Mouse (Mus musculus): ENCODE results near the gene Ppil4. TPM values are rescaled to one million over a fixed set of nuclear protein-coding genes. Genes with fewer than 3 reads are reported as not detected.

Ppil4 gene
- polyA plus RNA-seq, 1 experiment from 2014 or later: 42.5 TPM

DNA sequence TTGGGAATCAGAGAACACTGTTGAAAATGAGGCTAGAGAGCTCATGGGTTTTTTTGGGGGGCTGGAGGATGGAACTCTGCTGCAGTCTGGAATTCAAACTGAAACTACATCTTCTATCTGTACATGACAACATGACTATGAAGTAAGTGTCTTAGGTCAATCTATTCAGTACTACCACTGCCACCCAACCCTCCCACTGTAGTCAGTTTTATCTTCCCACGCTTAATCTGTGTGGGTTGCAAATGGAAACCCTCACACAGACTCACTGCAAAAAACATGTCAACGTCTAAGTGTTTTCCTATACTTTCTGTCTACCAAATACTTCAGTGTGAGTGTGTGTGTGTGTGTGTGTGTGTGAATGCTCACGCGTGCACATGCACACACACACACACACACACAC lies 50.5 kb downstream of the Ppil4 start:
- Histone ChIP-seq H3K27ac (replicated peaks) (no peak overlapping the region), H3K4me2 (no peak overlapping the region), H3K27me3 (no peaks in the 10 kb centered on the region), H3K36me3 (no peaks in the 10 kb centered on the region), H3K9me3 (no peaks in the 10 kb centered on the region), H3K9ac (no peak overlapping the region), H3K4me3 (no peak overlapping the region), H3K4me1 (replicated peaks) (no peaks in the 10 kb centered on the region)
- no peak for ATAC-seq (ENCODE audit: low read depth)
- 96% methylated on average over 4 of the region's 4 CpGs for WGBS

GRCm38 (mm10) chr10:7844161-7844560 lies 51.5 kb downstream of the Ppil4 start:
- Histone ChIP-seq H3K9ac (no peak overlapping the region), H3K4me3 (no peak overlapping the region), H3K27me3 (no peaks in the 10 kb centered on the region), H3K9me3 (no peaks in the 10 kb centered on the region), H3K36me3 (no peaks in the 10 kb centered on the region), H3K27ac (replicated peaks) (no peak overlapping the region), H3K4me1 (replicated peaks) (no peaks in the 10 kb centered on the region), H3K4me2 (no peak overlapping the region)
- 79% methylated on average over 4 of the region's 4 CpGs for WGBS
- no peak for ATAC-seq (ENCODE audit: low read depth)

- no peaks in the 10 kb centered on the region for H3K36me3 ChIP-seq
- no peak overlapping the region for H3K4me2 ChIP-seq
- ATAC-seq (ENCODE audit: low read depth): no peak
- no peak overlapping the region for H3K27ac ChIP-seq (replicated peaks)
- 81% methylated on average over 8 of the region's 8 CpGs for WGBS
- no peak overlapping the region for H3K4me3 ChIP-seq
- H3K9ac ChIP-seq: no peak overlapping the region
- H3K4me1 ChIP-seq (replicated peaks): no peaks in the 10 kb centered on the region
- H3K27me3 ChIP-seq: no peaks in the 10 kb centered on the region
- H3K9me3 ChIP-seq: no peaks in the 10 kb centered on the region
These were observed 52.4 kb downstream of the Ppil4 start for GRCm38 (mm10) chr10:7845136-7845535.

DNA sequence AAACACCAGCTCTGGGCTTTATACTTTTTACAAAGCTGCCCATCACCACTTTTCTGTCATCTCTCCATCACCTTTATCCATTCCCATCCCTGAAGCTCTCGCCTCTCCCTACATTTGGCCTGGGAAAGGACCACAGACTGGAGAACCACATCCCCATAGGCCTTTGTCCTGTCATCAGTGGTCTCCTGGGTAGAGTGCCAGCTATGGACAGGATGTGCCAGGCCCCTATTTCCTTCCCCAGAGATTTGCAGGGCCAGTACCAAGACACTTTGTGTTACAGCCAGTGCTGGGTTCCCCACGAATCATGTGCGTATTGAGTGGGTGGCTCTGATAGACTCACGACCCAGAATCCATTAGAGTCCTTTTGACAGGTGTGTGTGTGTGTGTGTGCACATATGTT lies 53.3 kb downstream of the Ppil4 start:
- no peaks in the 10 kb centered on the region for H3K4me1 ChIP-seq (replicated peaks)
- H3K36me3 ChIP-seq: no peaks in the 10 kb centered on the region
- no peak overlapping the region for H3K4me2 ChIP-seq
- ATAC-seq (ENCODE audit: low read depth): no peak
- WGBS: 85% methylated on average over 4 of the region's 4 CpGs
- no peak overlapping the region for H3K27ac ChIP-seq (replicated peaks)
- H3K9ac ChIP-seq: no peak overlapping the region
- no peaks in the 10 kb centered on the region for H3K27me3 ChIP-seq
- no peaks in the 10 kb centered on the region for H3K9me3 ChIP-seq
- no peak overlapping the region for H3K4me3 ChIP-seq

- no peak overlapping the region for H3K9ac ChIP-seq
- no peak for ATAC-seq (ENCODE audit: low read depth)
- H3K27me3 ChIP-seq: no peaks in the 10 kb centered on the region
- no peaks in the 10 kb centered on the region for H3K4me1 ChIP-seq (replicated peaks)
- H3K4me3 ChIP-seq: no peak overlapping the region
- 81% methylated on average over 2 of the region's 2 CpGs for WGBS
- no peak overlapping the region for H3K27ac ChIP-seq (replicated peaks)
- no peaks in the 10 kb centered on the region for H3K36me3 ChIP-seq
- no peak overlapping the region for H3K4me2 ChIP-seq
- H3K9me3 ChIP-seq: no peaks in the 10 kb centered on the region
These were observed 54.5 kb downstream of the Ppil4 start for GRCm38 (mm10) chr10:7847166-7847605.

GRCm38 (mm10) chr10:7851891-7852290 lies 59.2 kb downstream of the Ppil4 start:
- WGBS: 72% methylated on average over 3 of the region's 3 CpGs
- no peak overlapping the region for H3K4me2 ChIP-seq
- no peaks in the 10 kb centered on the region for H3K27me3 ChIP-seq
- no peaks in the 10 kb centered on the region for H3K4me1 ChIP-seq (replicated peaks)
- H3K36me3 ChIP-seq: no peaks in the 10 kb centered on the region
- no peak for ATAC-seq (ENCODE audit: low read depth)
- no peak overlapping the region for H3K4me3 ChIP-seq
- H3K9ac ChIP-seq: no peak overlapping the region
- H3K9me3 ChIP-seq: no peaks in the 10 kb centered on the region
- no peak overlapping the region for H3K27ac ChIP-seq (replicated peaks)

DNA sequence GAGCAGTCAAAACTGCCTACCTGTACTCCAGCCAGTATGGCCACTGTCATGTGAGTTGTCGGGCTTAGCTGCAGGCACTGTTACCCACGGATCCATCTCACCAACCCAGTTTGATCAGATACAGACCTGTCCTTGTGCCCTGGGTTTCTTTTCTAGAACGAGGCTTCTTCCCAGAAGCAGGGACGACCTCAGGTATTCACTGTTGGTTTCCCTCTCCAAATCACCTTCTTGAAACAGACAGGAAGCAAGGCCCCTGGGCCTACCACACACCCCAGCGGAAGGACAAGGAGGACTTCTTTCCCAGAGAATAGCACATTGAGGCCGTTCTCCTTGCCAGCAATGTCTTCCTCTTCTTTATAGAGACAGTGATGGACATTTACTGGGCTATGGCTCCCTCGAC lies 67.8 kb downstream of the Ppil4 start:
- Histone ChIP-seq H3K4me1 (replicated peaks) (no peaks in the 10 kb centered on the region), H3K27me3 (no peaks in the 10 kb centered on the region), H3K27ac (replicated peaks) (no peak overlapping the region), H3K4me3 (no peak overlapping the region), H3K4me2 (no peak overlapping the region), H3K9ac (no peak overlapping the region), H3K9me3 (no peaks in the 10 kb centered on the region), H3K36me3 (no peaks in the 10 kb centered on the region)
- 87% methylated on average over 7 of the region's 7 CpGs for WGBS
- ATAC-seq (ENCODE audit: low read depth): no peak

DNA sequence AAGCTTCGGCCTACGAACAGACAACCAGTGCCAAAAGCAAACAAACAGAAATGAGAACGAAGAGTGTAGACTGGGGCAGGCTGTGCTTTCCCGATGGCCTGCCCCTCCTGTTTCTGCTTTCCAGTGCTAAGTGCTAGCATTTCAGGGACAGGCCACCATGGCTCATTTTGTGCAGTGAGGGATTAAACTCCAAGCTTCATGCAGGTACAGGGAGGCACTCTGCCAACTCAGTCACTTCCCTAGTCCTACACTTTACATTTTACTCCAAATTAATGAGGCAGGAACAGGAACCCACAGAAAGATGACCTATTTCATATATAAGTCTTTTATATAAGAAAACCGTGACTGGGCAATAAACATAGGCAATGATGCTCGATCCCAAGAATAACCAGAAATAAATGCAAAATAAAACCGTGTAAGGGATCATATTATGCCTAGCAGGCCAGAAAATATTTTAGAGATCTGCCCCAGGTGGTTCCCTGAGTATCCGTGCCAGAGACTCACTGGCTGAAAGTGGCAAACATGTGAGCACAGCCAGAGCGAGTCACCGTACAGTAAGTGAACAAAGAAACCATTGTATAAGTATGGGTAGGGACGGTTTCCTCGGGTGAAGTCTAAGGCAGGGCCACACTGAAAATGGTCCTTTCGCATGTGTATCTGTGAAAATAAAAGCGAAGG lies 68.7 kb downstream of the Ppil4 start:
- ATAC-seq (ENCODE audit: low read depth): no peak
- 81% methylated on average over 14 of the region's 14 CpGs for WGBS
- Histone ChIP-seq H3K9ac (no peak overlapping the region), H3K36me3 (no peaks in the 10 kb centered on the region), H3K9me3 (no peaks in the 10 kb centered on the region), H3K4me2 (no peak overlapping the region), H3K27ac (replicated peaks) (no peak overlapping the region), H3K27me3 (peaks cover under 1% of the 10 kb centered on the region; the same call in 1 of the 2 replicates), H3K4me1 (replicated peaks) (no peaks in the 10 kb centered on the region), H3K4me3 (no peak overlapping the region)

- Histone ChIP-seq H3K27ac (replicated peaks) (no peak overlapping the region), H3K4me3 (no peak overlapping the region), H3K27me3 (peaks cover 7% of the 10 kb centered on the region), H3K9me3 (no peaks in the 10 kb centered on the region), H3K9ac (no peak overlapping the region), H3K36me3 (no peaks in the 10 kb centered on the region), H3K4me2 (no peak overlapping the region), H3K4me1 (replicated peaks) (peaks cover 2% of the 10 kb centered on the region)
- no peak for ATAC-seq (ENCODE audit: low read depth)
- WGBS: 91% methylated on average over 25 of the region's 25 CpGs
These were observed 69.4 kb downstream of the Ppil4 start for GRCm38 (mm10) chr10:7861937-7862657.

GRCm38 (mm10) chr10:7863411-7863810 lies 70.7 kb downstream of the Ppil4 start:
- peaks cover 8% of the 10 kb centered on the region for H3K4me1 ChIP-seq (replicated peaks)
- no peaks in the 10 kb centered on the region for H3K36me3 ChIP-seq
- ATAC-seq (ENCODE audit: low read depth): no peak
- H3K27ac ChIP-seq (replicated peaks): no peak overlapping the region
- no peak overlapping the region for H3K4me3 ChIP-seq
- H3K4me2 ChIP-seq: no peak overlapping the region
- no peaks in the 10 kb centered on the region for H3K9me3 ChIP-seq
- 94% methylated on average over 6 of the region's 6 CpGs for WGBS
- H3K27me3 ChIP-seq: peaks cover 18% of the 10 kb centered on the region
- H3K9ac ChIP-seq: no peak overlapping the region

DNA sequence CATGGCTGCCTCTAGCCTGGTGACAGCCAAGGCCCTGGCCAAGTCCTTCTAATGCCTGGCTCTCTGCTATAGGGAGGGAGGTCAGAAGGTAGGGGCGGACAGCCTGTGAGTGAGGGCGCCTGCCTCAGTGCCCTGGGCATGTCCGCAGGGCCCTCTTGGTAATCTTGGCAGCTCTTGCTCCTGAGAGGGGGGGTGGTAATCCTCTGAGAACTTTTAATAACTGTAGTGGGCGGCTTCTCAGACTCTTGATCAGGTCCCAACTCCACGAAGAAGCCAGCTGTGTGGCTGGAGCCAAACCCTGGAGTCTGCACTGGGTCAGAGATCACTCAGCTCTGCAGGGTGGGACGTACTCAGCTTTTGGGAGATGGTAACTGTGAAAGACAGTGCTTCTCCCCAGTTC lies 71.5 kb downstream of the Ppil4 start:
- Histone ChIP-seq H3K27me3 (peaks cover 20% of the 10 kb centered on the region), H3K9me3 (no peaks in the 10 kb centered on the region), H3K4me3 (no peak overlapping the region), H3K27ac (replicated peaks) (no peak overlapping the region), H3K4me1 (replicated peaks) (peaks cover 8% of the 10 kb centered on the region), H3K9ac (no peak overlapping the region), H3K4me2 (no peak overlapping the region), H3K36me3 (no peaks in the 10 kb centered on the region)
- WGBS: 83% methylated on average over 6 of the region's 6 CpGs
- no peak for ATAC-seq (ENCODE audit: low read depth)

GRCm38 (mm10) chr10:7864806-7865205 lies 72.1 kb downstream of the Ppil4 start:
- H3K27ac ChIP-seq (replicated peaks): no peak overlapping the region
- ATAC-seq (ENCODE audit: low read depth): no peak

More at GRCm38 (mm10) chr10:7864806-7865205, 72.1 kb downstream of the Ppil4 start:
- H3K9ac ChIP-seq: no peak overlapping the region
- H3K4me3 ChIP-seq: no peak overlapping the region
- no peak overlapping the region for H3K4me2 ChIP-seq
- H3K36me3 ChIP-seq: no peaks in the 10 kb centered on the region
- WGBS: 85% methylated on average over 3 of the region's 3 CpGs
- H3K4me1 ChIP-seq (replicated peaks): peaks cover 8% of the 10 kb centered on the region
- peaks cover 20% of the 10 kb centered on the region for H3K27me3 ChIP-seq
- no peaks in the 10 kb centered on the region for H3K9me3 ChIP-seq
